Mouse (Mus musculus) ES-Bruce4 (cell line): ENCODE data around the gene Man2a2. TPM values are rescaled to one million over a fixed set of nuclear protein-coding genes. Genes with fewer than 3 reads are reported as not detected.

Source experiments
- H3K27ac ChIP-seq: 2 replicates; pipeline ENCODE4 v1.5.1; 2012; ENCODE audit warnings: low read length, inconsistent platforms; ENCODE audit not compliant: insufficient read depth
- H3K27me3 ChIP-seq: 2 replicates; pipeline ENCODE4 v1.6.1; 2012; ENCODE audit warnings: mild to moderate bottlenecking, low read length, inconsistent platforms; ENCODE audit not compliant: control insufficient read depth, poor library complexity, insufficient read depth, severe bottlenecking
- H3K36me3 ChIP-seq: 2 replicates; pipeline ENCODE4 v1.6.1; 2012; ENCODE audit warnings: inconsistent platforms, mild to moderate bottlenecking, low read length, moderate library complexity; ENCODE audit not compliant: control insufficient read depth, poor library complexity, insufficient read depth, severe bottlenecking
- H3K4me1 ChIP-seq: one replicate; pipeline ENCODE4 v1.8.1; 2011; ENCODE audit warnings: low read length; ENCODE audit not compliant: control insufficient read depth, insufficient read depth
- H3K4me3 ChIP-seq: 2 replicates; pipeline ENCODE4 v1.5.1; 2011; ENCODE audit warnings: low read depth, mild to moderate bottlenecking, low read length
- H3K9ac ChIP-seq: 2 replicates; pipeline ENCODE4 v1.6.1; 2012; ENCODE audit warnings: low read depth, mild to moderate bottlenecking, inconsistent platforms; ENCODE audit not compliant: poor library complexity, severe bottlenecking
- H3K9me3 ChIP-seq: replicated peaks from 2 replicates; pipeline ENCODE4 v1.6.1; 2012; ENCODE audit warnings: mild to moderate bottlenecking, low read length, inconsistent platforms; ENCODE audit not compliant: control insufficient read depth, poor library complexity, insufficient read depth, severe bottlenecking
- CTCF ChIP-seq: IDR thresholded peaks from one replicate; pipeline ENCODE4 v1.8.1; 2011; ENCODE audit warnings: low read depth, low read length
- EP300 ChIP-seq: IDR thresholded peaks from 2 replicates; pipeline ENCODE4 v1.6.1; 2011; ENCODE audit warnings: low read depth, low read length; ENCODE audit not compliant: insufficient read depth
- POLR2A ChIP-seq: IDR thresholded peaks from one replicate; pipeline ENCODE4 v1.8.1; 2011; ENCODE audit warnings: low read length; ENCODE audit not compliant: insufficient read depth
- polyA plus RNA-seq: library from polyadenylated mRNA; stranded (reverse); fragments of >200 nt; gene quantifications from 2 replicates; pipeline ENCODE4 v1.2.4, GENCODE M21; 2011; ENCODE audit warnings: low read depth; ENCODE audit not compliant: missing spikeins, insufficient read depth, insufficient read length

Man2a2 gene
- polyA plus RNA-seq, 1 experiment = 18.1 TPM

- Histone ChIP-seq H3K27ac (no peak overlapping the region), H3K36me3 (no peaks in the 10 kb centered on the region)
- TF ChIP-seq EP300 (no peak), POLR2A (no peak)
These were observed 3.6 kb upstream of the Man2a2 start for GRCm38 (mm10) chr7:80374733-80375132.

DNA sequence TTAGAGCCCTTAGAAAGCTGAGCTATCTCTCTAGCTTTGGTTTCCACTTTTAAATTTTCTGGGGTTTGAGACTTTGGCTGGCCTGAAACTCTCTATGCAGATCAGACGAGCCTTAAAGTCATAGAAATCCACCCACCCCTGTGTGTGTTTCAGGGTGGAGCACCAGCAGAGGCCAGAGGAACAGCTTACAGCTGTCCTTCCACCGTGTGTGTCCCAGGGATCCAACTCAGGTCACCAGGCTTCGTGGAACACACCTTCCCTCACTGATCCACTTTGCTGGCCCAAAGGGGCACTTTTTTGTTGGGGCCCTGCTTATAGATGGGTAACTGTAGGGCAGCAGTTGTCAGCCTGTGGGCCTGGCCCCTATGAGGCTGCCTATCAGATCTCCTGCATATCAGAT lies 3.1 kb upstream of the Man2a2 start:
- Histone ChIP-seq H3K4me3 (no peak overlapping the region), H3K27ac (no peak overlapping the region), H3K9ac (no peak overlapping the region), H3K36me3 (no peaks in the 10 kb centered on the region), H3K27me3 (no peaks in the 10 kb centered on the region), H3K9me3 (no peaks in the 10 kb centered on the region), H3K4me1 (no peaks in the 10 kb centered on the region)
- no peak for TF ChIP-seq CTCF
- no peak for TF ChIP-seq EP300
- no peak for TF ChIP-seq POLR2A

More at GRCm38 (mm10) chr7:80374733-80375132, 3.6 kb upstream of the Man2a2 start:
- no peak overlapping the region for H3K4me3 ChIP-seq
- H3K9me3 ChIP-seq = no peaks in the 10 kb centered on the region
- no peaks in the 10 kb centered on the region for H3K27me3 ChIP-seq
- no peak overlapping the region for H3K9ac ChIP-seq
- H3K4me1 ChIP-seq = no peaks in the 10 kb centered on the region

DNA sequence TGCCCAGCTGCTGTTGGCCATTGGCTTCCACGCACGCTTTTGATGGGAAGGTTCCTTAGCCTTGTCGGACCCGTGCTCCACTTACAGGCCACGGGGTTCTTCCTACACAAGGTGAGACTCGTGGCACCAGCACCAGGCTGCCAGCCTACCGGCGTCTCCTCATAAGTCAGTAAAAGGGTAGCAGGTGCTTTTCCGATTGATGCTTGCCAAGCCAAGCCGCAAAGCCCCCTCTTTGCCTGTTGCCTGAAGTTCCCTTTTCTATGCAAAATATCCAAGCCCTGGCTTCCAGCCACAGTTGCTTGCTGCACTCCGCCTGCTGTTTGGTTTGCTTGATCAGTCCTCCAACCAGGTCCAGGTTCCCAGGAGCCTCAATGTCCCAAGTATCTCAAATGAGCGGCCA lies 2.7 kb upstream of the Man2a2 start:
- Histone ChIP-seq H3K9me3 (no peaks in the 10 kb centered on the region), H3K4me1 (no peaks in the 10 kb centered on the region), H3K27ac (no peak overlapping the region)

GRCm38 (mm10) chr7:80373352-80373751 lies 2.2 kb upstream of the Man2a2 start:
- TF ChIP-seq CTCF (no peak), EP300 (no peak), POLR2A (no peak)
- Histone ChIP-seq H3K4me1 (no peaks in the 10 kb centered on the region), H3K27ac (no peak overlapping the region), H3K9me3 (no peaks in the 10 kb centered on the region), H3K9ac (no peak overlapping the region), H3K4me3 (no peak overlapping the region), H3K36me3 (no peaks in the 10 kb centered on the region), H3K27me3 (no peaks in the 10 kb centered on the region)

More for the DNA sequence above, 2.7 kb upstream of the Man2a2 start:
- no peak overlapping the region for H3K4me3 ChIP-seq
- no peak overlapping the region for H3K9ac ChIP-seq
- no peak for TF ChIP-seq POLR2A
- no peak for TF ChIP-seq EP300
- TF ChIP-seq CTCF = no peak
- no peaks in the 10 kb centered on the region for H3K36me3 ChIP-seq
- no peaks in the 10 kb centered on the region for H3K27me3 ChIP-seq

GRCm38 (mm10) chr7:80372667-80373066 lies 1.5 kb upstream of the Man2a2 start:
- Histone ChIP-seq H3K4me1 (no peaks in the 10 kb centered on the region), H3K27me3 (no peaks in the 10 kb centered on the region), H3K9ac (no peak overlapping the region), H3K9me3 (no peaks in the 10 kb centered on the region), H3K36me3 (no peaks in the 10 kb centered on the region), H3K4me3 (no peak overlapping the region), H3K27ac (no peak overlapping the region)
- TF ChIP-seq CTCF (no peak), EP300 (no peak), POLR2A (no peak)

DNA sequence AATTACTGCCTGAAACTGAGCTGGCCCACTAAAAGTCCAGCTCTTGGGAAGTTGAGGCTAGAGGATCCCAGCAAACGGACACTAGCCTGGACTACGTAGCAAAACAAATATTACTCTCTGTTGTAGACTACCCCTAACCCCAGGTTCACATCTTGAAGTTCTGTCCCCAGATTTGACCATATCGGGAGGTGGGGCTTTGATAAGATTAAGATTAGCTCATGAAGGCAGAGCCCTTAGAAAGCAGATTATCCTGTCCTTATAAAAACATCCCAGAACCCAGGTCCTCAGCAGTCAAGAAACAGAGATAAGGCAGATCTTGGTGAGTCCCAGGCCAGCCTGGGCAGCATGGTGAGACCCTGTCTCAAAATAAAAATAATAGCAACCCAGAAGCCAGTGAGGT lies 991 bp upstream of the Man2a2 start:
- Histone ChIP-seq H3K27ac (no peak overlapping the region), H3K9ac (no peak overlapping the region), H3K27me3 (no peaks in the 10 kb centered on the region), H3K4me1 (no peaks in the 10 kb centered on the region), H3K9me3 (no peaks in the 10 kb centered on the region), H3K4me3 (no peak overlapping the region), H3K36me3 (no peaks in the 10 kb centered on the region)
- no peak for TF ChIP-seq POLR2A

DNA sequence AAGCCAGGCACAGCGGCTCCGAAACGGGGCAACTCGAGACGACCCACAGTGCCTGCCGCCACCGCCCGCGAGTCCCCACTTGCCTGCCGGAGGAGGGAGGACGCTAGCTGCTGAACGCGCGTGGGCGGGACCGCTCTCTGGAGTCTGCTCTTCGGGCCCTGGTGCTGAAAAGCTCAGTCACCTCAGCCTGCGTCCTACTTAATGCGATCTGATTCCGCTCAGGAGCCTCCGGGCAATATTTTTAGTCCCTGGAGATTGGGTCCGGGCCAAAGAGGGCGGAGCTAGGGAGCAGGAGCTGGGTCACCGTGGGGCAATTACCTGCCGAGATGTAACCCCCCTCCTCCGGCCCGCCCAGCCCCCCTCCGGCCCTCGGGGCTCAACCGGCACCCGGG lies 530 bp downstream of the Man2a2 start:
- no peak overlapping the region for H3K27ac ChIP-seq

More for the DNA sequence above, 530 bp downstream of the Man2a2 start:
- Histone ChIP-seq H3K27me3 (no peaks in the 10 kb centered on the region), H3K4me1 (no peaks in the 10 kb centered on the region), H3K4me3 (peak overlapping the region; percentile 62), H3K36me3 (no peaks in the 10 kb centered on the region), H3K9ac (peak overlapping the region; percentile 91), H3K9me3 (no peaks in the 10 kb centered on the region)
- TF ChIP-seq POLR2A (no peak), CTCF (no peak), EP300 (no peak)
